Mouse (Mus musculus) kidney, postnatal 0 days (tissue): Measurements from ENCODE around the gene Fam50a. TPM values are rescaled to one million over a fixed set of nuclear protein-coding genes. Genes with fewer than 3 reads are reported as not detected.

Experiments used
- ATAC-seq: fragments of 200-750 bp; cut with Nextera tagmentation; replicated peaks from 2 replicates; pipeline ENCODE4 v1.8.0; 2017; ENCODE audit warnings: low read depth, moderate number of reproducible peaks, moderate TSS enrichment, moderate library complexity; ENCODE audit not compliant: low FRiP score
- DNase-seq: peaks from one replicate; pipeline ENCODE4 v3.0.0-alpha.2; 2016; ENCODE audit warnings: low spot score
- H3K27ac ChIP-seq: fragments of 300-500 bp; sonication (generic); 2 replicates; pipeline ENCODE4 v1.5.1; 2014; ENCODE audit warnings: mild to moderate bottlenecking
- H3K27me3 ChIP-seq: fragments of 300-500 bp; sonication (generic); 2 replicates; pipeline ENCODE4 v1.6.1; 2014; ENCODE audit warnings: low read length, mixed read lengths; ENCODE audit not compliant: insufficient read depth
- H3K36me3 ChIP-seq: fragments of 300-500 bp; sonication (generic); 2 replicates; pipeline ENCODE4 v1.6.1; 2014; ENCODE audit warnings: low read length, mixed read lengths; ENCODE audit not compliant: insufficient read depth
- H3K4me1 ChIP-seq: fragments of 300-500 bp; sonication (generic); replicated peaks from 2 replicates; pipeline ENCODE4 v1.6.1; 2014; ENCODE audit warnings: antibody characterized with exemption, low read length, mixed read lengths; ENCODE audit not compliant: insufficient read depth
- H3K4me2 ChIP-seq: fragments of 300-500 bp; sonication (generic); 2 replicates; pipeline ENCODE4 v1.6.1; 2014; ENCODE audit warnings: mild to moderate bottlenecking, low read length, moderate library complexity, mixed read lengths
- H3K4me3 ChIP-seq: fragments of 300-500 bp; sonication (generic); replicated peaks from 2 replicates; pipeline ENCODE4 v1.5.1; 2014; ENCODE audit warnings: low read depth, low read length
- H3K9ac ChIP-seq: fragments of 300-500 bp; sonication (generic); 2 replicates; pipeline ENCODE4 v1.6.1; 2014; ENCODE audit warnings: low read depth, low read length
- H3K9me3 ChIP-seq: fragments of 300-500 bp; sonication (generic); replicated peaks from 2 replicates; pipeline ENCODE4 v1.6.1; 2016; ENCODE audit warnings: low read length, inconsistent platforms, mixed read lengths
- CTCF ChIP-seq: IDR thresholded peaks from 2 replicates; pipeline ENCODE4 v1.5.1; 2016; ENCODE audit warnings: antibody characterized with exemption, low read depth, mild to moderate bottlenecking, moderate library complexity
- WGBS: fragments of 180-500 bp; shearing (Covaris S2); extraction: QIAGEN DNeasy Blood & Tissue Kit; methylation state at CpG from one replicate; pipeline ENCODE4 v1.1.7; 2014; 5-methylcytosine and 5-hydroxymethylcytosine counted together
- polyA plus RNA-seq: library from polyadenylated mRNA; unstranded; fragments of >200 nt; fragmentation: Nextera tagmentation; extraction: Ambion mirVana; gene quantifications from 2 replicates; pipeline ENCODE4 v1.2.1, GENCODE M21; 2015

The Fam50a gene
- polyA plus RNA-seq, 1 experiment from 2014 or later = 49.6 TPM

DNA sequence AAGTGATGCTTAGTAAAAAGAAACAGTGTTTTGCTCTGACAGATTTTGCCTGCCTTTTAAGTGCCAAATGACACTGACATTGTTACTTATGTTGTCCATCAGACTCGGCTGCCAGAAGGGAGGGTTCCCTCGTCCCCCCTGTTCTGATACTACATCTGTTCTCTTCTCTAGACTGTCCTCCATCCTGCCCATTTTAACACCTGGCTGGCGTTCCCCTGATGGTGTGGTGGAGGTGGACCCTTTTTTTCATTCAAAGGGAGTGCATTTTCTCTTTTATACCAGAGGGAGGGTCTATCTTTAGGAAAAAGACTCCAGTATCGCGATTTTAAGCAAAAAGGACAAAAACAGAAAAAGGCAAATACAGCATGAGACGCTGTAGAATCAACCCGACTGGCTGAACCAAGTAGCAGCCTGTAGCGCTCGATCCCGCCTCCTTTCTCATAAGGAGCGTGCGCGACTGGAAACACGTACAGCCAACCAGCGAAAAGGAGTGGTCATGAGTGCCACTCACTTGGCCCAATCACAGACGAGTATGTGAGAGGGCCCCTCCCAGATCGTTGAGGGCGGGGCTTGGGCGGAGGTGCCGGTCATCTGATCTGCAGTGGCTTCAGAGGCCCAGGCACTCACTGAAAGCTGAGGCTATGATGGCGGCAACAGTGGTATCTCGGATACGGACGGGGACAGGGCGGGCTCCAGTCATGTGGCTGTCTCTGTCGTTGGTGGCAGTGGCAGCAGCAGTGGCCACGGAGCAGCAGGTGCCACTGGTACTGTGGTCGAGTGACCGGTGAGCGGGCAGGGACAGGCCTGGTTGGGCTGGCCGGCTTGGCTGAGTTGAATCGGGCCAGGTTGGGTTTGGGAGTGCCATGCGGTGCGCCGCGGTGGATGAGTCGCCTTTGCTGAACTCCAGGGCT, 16.0 kb upstream of the Fam50a start, which contains the start of gene Atp6ap1:
Gene Atp6ap1 (plus strand): TSS at position 560 of the 911 bp plus-strand sequence.
- Histone ChIP-seq H3K27ac (peak within 1 kb of the TSS; percentile 70), H3K36me3 (peaks cover 8% of the 10 kb centered on the region; the same call in 1 of the 2 replicates), H3K4me2 (peak within 1 kb of the TSS; percentile 62), H3K4me1 (no peaks in the 10 kb centered on the region), H3K9me3 (no peaks in the 10 kb centered on the region), H3K27me3 (no peaks in the 10 kb centered on the region), H3K4me3 (peak within 1 kb of the TSS; percentile 55), H3K9ac (peak within 1 kb of the TSS; percentile 67)
- 24% methylated on average over 37 of the region's 37 CpGs for WGBS
- DNase-seq = peak; percentile 94
- peak; percentile 99 for ATAC-seq
- TF ChIP-seq CTCF = no peak

DNA sequence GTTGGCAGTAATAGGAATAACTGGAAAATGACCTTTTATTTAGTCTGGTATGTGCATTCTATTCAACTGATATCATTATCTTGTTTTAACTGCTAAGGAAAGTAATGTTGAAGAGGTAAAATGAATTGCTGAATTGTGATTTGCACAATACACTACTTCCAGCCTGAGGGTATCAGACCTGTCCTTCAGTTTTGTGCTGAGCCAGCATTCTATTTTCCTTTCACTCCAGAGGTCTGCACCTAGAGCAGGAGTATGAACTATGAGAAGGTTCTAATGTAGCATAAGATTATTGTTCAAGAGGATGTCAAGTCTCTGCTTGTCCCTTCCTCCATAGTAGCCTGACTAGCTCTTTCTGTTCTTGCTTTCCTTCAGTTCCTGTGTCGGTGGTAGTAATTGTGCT, 14.5 kb upstream of the Fam50a start:
- Histone ChIP-seq H3K9me3 (no peaks in the 10 kb centered on the region), H3K27me3 (no peaks in the 10 kb centered on the region), H3K4me2 (no peak overlapping the region), H3K4me3 (no peak overlapping the region), H3K36me3 (peaks cover 9% of the 10 kb centered on the region; the same call in 1 of the 2 replicates), H3K9ac (no peak overlapping the region), H3K27ac (no peak overlapping the region), H3K4me1 (no peaks in the 10 kb centered on the region)
- WGBS = 75% methylated on average over 1 of the region's 1 CpGs
- no peak for TF ChIP-seq CTCF
- DNase-seq (no peak), ATAC-seq (no peak)

DNA sequence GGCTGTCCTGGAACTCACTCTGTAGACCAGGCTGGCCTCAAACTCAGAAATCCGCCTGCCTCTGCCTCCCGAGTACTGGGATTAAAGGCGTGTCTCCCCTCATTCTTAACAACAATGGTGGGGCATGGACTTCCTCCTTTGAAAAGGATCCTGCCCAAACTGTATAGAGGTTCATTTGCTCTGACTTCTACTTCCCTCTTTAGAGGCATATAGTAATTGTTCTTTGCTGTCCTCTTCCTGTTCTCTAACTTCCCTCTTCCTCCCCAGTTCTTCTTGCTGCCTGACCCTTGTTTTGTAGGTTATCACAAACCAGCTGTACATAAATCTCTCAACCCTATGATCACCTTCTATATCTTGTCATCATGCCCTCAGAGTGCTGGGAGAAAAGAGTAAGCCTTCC, 13.1 kb upstream of the Fam50a start:
- TF ChIP-seq CTCF = no peak
- ATAC-seq (no peak), DNase-seq (no peak)
- Histone ChIP-seq H3K36me3 (peaks cover 13% of the 10 kb centered on the region; the same call in 1 of the 2 replicates), H3K27ac (no peak overlapping the region), H3K4me1 (no peaks in the 10 kb centered on the region), H3K9me3 (no peaks in the 10 kb centered on the region), H3K4me2 (no peak overlapping the region), H3K27me3 (no peaks in the 10 kb centered on the region), H3K4me3 (no peak overlapping the region), H3K9ac (no peak overlapping the region)
- WGBS = 85% methylated on average over 3 of the region's 3 CpGs

DNA sequence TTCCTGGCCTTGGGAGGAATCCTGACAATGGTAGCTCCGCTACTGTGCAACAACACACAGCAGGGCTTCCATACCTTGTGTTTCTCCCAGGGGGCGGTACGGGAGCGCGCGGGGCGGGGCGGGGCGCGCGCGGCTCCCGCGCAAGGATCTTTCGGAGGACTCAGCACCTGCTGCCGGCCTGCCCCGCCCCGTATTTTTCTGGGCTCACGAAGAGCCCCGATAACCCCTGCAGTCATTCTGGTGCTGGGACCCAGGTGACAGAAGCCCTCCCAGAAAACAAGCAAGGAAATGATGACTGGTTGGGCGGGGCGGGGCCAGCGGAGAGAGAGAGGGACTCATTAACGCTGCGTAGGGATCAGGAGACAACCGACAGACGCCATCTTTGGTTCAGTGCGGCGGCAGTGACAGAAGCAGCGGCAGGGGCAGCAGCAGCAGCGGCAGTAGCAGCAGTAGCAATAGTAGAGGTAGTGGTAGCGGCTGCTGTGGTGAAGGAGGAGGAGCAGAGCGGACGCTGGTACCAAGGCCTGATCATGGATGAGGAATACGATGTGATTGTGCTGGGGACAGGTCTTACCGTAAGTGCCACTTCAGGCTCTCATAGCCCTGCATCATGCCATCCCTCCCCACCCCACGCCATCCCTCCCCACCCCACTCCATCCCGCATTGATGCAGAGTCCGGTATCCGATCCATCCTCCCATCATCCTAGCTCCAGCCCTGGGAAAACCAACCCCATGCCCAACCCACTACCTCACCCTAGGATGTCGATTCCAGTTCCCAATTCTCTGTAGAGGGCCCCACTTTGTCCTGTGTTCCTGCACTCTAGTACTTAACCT, 7.7 kb upstream of the Fam50a start, which contains the start of gene Gdi1:
Gene Gdi1 (plus strand): TSS at position 132 of the 834 bp plus-strand sequence.
- Histone ChIP-seq H3K9ac (peak within 1 kb of the TSS; percentile 74), H3K9me3 (no peaks in the 10 kb centered on the region), H3K27ac (peak within 1 kb of the TSS; percentile 89), H3K4me3 (peak within 1 kb of the TSS; percentile 56), H3K4me1 (no peaks in the 10 kb centered on the region), H3K27me3 (no peaks in the 10 kb centered on the region), H3K4me2 (peak within 1 kb of the TSS; percentile 60), H3K36me3 (peaks cover 26% of the 10 kb centered on the region; the same call in 1 of the 2 replicates)
- WGBS = 22% methylated on average over 41 of the region's 41 CpGs
- TF ChIP-seq CTCF = peak; percentile 47
- ATAC-seq (peak; percentile 76), DNase-seq (peak; percentile 76)

DNA sequence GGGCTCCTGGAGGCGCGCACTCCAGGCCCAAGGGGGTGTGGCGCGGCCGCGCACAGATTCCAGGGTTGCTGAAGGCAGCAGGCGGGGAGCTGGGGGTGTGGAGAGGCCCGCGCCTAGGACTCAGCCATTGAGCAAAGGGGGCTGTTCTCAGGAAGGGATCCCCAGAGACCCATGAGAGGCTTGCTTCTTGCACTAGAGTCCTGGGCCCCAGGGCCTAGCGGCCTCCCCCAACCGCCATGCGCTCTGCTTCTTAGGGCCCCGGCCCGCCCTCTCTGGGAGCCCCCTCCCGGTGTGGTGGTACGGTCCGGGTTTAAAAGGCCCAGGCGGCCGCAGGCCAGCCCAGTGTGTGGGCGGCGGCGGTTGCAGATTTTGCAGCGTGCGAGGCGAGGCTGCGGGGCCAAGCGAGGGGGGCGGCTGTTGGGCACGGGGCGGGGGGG, 15.9 kb downstream of the Fam50a start, which contains the start of gene Plxna3:
Gene Plxna3 (plus strand): TSS at position 342 of the 437 bp plus-strand sequence.
- Histone ChIP-seq H3K27ac (peak within 1 kb of the TSS; percentile 70; the same call in 1 of the 2 replicates), H3K9me3 (no peaks in the 10 kb centered on the region), H3K27me3 (no peaks in the 10 kb centered on the region), H3K36me3 (no peaks in the 10 kb centered on the region), H3K4me2 (peak within 1 kb of the TSS; percentile 61), H3K9ac (peak within 1 kb of the TSS; percentile 70), H3K4me1 (no peaks in the 10 kb centered on the region), H3K4me3 (peak within 1 kb of the TSS; percentile 38)
- 35% methylated on average over 23 of the region's 30 CpGs for WGBS
- peak; percentile 70 for DNase-seq
- peak; percentile 93 for ATAC-seq
- no peak for TF ChIP-seq CTCF
